Mouse (Mus musculus) ovary, adult 10 weeks (tissue): ENCODE measurements around the gene Rel. TPM values are rescaled to one million over a fixed set of nuclear protein-coding genes. Genes with fewer than 3 reads are reported as not detected.

Source experiments
- polyA plus RNA-seq: library from polyadenylated mRNA; stranded (reverse); fragments of 350-450 nt; fragmentation: Illumina TruSeq; extraction: RNeasy Lipid Tissue Mini Kit (QIAGEN cat#74804); gene quantifications from one replicate; pipeline ENCODE4 v1.2.3, GENCODE M21; 2014

Gene Rel
- polyA plus RNA-seq: 19.4 TPM

DNA sequence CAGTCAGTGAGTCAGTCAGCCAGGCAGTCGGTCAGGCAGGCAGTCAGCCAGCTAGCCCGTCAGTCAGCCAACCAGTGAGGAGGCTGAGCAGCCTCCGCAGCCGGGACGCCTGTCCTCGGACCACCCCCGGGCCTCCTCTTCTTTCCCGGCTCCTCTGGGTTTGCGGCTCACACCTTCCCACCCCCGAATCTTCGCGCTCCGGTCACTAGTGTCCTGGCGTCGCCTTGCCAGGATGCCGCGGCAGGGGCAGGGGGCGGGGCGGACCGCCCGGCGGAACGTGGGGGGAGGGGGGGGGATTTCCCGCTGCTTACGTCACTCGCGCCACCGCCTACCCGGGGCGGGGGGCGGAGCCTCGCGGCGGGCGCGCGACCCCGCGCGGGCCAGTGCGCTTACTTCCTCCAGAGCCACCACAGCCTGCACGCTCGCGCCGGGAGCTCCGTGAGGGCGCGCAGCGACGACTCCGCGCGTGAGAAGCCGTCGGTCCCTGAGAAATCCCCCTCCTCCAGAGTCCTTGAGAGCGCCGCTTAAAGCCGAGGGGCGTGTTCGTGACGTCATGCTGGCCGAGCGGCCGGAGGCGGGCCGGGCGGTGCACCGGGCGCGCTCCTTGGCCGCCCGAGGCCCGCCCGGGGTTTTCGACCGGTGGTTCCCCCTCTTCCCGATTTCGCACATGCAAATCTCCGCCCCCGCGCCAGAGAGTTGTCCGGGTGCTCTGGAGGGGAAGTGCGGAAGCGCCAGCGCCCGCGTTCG lies at the start of gene Rel:
TSS of gene Rel (minus strand) at position 211 of the 747 bp plus-strand sequence.

Other genes with a start within 250 kb of the Rel start
- not detected for gene 1700093K21Rik, start 249.8 kb downstream of the Rel start, polyA plus RNA-seq
- gene 0610010F05Rik, start 137.3 kb downstream of the Rel start, polyA plus RNA-seq: 60.5 TPM
- 70.3 TPM for gene Pus10, start 105.3 kb downstream of the Rel start, polyA plus RNA-seq
- gene Pex13, start 105.0 kb downstream of the Rel start, polyA plus RNA-seq: 67.1 TPM
- gene Papolg, start 124.3 kb upstream of the Rel start, polyA plus RNA-seq: 70.1 TPM